Mouse (Mus musculus): ENCODE data around the gene Armc8.

Gene Armc8

DNA sequence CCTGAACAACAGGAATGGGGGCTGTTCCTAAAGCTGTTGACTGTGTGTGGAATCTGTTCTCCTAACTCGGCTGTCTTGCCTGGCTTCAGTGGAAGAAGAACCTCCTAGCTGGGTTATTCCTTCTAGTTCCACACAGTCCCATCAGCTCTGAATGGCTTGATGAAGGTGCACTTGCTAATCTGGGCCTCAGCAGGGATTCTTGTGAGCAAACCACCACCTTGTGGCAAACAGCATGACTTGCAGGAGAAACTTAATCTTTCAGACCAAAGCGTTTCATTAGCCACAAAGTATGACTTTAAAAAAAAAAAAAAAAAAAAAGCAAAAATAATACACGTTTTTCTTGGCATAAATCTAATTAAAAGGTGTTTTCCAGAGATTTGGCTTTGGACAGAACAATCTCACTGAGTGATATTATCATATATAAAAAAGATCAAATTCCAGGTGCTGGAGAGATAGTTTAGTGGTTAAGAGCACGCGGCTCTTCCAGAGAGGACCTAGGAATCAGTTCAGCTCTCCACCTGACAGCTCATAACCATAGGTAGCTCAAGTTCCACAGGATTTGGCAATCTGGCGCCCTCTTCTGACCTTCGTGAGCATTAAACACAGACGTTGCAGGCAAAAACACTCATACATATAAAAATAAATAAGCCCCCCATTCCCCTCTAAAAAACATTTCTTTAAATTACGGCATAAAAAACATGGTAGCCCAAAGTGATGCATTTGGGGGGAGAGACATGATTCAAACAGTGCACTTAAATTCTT is 118.6 kb downstream of the Armc8 start:
- in situ Hi-C loops (cut with MboI, MseI): no loop called here

DNA sequence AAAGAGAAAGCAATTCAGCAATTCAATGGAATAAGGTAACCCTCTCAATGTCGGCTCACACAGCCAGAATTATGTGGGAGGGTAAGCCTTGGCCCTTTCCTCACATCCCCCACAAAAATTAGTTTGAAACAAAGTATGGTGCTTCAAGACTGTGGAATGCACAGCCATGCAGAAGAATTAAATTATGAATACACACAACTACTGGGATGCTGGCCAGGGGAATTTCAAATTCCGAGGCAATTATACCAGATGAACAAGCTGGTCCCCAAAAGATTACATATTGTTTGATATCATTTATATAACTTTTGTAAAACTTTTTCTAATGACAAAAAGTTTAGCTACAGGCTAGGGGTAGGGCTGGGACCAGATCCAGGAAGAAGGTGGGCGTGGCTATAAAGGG is 121.4 kb downstream of the Armc8 start:
- in situ Hi-C loops (cut with MboI, MseI): no loop called here

GRCm38 (mm10) chr9:99446259-99446658 is 122.4 kb downstream of the Armc8 start:
- in situ Hi-C loops (cut with MboI, MseI): no loop called here

- in situ Hi-C loops (cut with MboI, MseI): no loop called here
Observed at GRCm38 (mm10) chr9:99444590-99445178, 124.0 kb downstream of the Armc8 start.

GRCm38 (mm10) chr9:99441647-99442433 is 126.9 kb downstream of the Armc8 start:
- in situ Hi-C loops (cut with MboI, MseI): no loop called here

DNA sequence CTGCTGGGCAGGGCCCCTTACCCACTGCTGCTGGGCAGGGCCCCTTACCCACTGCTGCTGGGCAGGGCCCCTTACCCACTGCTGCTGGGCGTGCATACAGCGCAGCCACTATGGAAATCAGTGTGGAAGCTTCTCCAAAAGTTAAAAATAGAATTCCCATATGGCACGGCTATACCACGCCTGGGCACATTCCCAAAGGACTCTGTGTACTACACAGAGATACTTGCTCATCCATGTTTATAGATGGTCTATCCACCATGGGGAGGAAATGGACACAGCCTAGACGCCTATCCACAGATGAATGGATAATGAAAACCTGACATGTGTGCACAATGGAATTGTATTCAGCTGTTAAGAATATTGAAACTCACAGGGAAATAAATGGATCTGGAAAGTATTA is 127.8 kb downstream of the Armc8 start:
- in situ Hi-C loops (cut with MboI, MseI): no loop called here

- in situ Hi-C loops (cut with MboI, MseI): no loop called here
Observed at GRCm38 (mm10) chr9:99439064-99439463, 129.6 kb downstream of the Armc8 start.

- in situ Hi-C loops (cut with MboI, MseI): no loop called here
Observed at GRCm38 (mm10) chr9:99437781-99438565, 130.7 kb downstream of the Armc8 start.

DNA sequence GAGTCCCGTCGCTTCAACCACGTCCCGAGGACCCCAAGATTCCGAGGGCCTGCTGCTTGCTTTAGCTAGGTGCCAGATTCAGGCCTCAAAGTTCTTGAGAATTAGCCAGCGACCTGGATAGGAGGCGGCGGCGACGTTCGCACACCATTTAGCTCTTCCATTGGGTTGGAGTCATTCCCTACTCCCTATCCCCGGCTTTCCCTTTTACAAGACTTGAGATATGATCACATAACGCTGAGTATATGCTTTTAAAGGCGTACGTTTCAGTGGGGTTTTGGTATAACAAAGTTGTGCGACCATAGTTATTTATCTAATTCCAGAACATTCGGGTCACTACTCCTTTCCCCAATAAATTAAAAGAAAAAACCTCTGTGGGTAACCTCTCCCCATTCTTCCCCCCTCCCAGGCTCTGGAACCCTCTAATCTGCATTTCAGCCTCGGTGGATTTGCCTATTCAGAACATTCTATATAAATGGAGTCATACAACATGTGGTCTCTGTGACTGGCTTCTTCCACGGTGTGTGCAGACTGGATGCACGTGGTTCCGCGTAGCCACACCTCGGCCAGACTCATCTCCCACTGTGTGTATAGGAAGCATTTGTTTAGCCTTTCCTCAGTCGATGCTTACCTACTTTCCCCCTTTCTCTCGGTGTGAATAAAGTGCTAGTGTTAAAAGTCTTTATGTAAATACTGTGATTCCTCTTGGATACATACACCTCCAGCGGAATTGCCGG is 131.5 kb downstream of the Armc8 start, which contains the start of gene Mras:
TSS of gene Mras (minus strand) at position 351 of the 734 bp plus-strand sequence.
- in situ Hi-C loops (cut with MboI, MseI): no loop called here

DNA sequence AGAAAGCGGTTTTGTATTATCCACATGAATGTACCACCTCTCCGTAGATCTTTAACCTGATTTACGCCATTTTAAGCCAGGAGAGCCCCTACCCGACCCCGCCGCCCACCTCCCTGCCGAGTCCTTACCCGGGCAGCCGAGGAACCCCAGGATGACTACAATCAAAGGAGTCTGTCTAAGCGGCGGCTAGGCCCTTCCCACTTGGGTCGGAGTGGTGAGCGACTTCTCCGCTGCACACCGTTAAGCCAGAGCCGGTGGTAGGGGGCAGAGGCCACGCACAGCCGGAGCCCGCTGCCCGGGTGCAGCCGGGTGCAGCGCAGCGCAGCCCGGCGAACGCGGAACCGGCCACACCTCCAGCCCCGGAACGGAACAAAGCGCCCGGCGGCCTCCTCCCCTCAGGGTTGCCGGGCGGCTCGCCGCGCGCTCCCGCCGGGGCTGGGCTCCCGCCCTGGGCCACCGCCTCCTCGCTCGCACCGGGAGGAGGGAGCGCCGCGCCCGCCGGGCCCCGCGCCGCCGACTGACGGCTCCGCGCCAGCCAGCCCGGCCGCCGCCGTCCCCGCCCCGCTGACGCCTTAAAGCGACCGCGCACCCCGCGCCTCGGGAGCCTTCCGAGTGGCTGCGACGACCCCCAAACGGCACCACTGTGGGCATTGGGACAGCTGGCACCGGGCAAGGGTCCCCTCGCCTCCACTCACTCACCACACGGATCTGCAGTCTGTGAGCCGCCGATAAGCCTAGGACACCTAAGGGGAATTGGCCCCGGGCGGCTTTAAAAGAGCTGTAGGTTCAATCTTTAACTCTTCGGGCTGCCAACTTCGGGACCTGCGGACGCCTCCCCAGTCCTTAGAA is 132.3 kb downstream of the Armc8 start:
- in situ Hi-C loops (cut with MboI, MseI): no loop called here

- in situ Hi-C loops (cut with MboI, MseI): no loop called here
Observed at GRCm38 (mm10) chr9:99435619-99436181, 133.0 kb downstream of the Armc8 start.

DNA sequence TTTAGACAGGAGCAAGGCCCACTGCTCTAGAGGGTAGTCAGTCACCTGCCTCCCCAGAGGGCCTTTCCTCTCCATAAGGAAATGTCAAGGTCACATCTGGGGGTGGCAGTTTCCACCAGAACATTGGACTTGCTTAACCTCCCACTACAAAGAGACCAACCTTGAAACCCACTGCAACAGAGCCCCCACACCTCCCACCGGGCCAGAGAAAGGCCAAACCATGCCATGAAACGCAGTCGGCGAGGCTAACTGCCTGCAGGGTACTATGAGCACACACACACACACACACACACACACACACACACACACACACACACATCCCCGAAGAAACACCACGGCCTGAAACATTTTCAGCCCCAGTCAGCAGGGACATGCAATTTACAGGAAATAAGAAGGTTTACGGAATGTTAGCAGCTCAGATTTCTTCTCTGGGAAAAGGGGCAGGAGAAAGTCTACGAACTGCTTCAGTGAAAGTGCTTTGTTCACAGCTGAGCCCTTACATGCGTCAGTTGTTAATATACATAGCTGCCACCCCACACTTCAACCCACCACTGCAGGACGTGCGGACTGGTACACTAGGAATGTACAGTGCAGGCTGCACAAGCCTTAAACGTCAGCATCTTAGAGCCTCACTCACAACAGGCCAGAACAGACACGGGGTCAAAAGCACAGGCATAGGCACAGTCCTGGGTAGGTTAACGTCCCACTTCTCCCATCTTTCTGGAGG is 133.6 kb downstream of the Armc8 start:
- in situ Hi-C loops (cut with MboI, MseI): no loop called here

- in situ Hi-C loops (cut with MboI, MseI): no loop called here
Observed at GRCm38 (mm10) chr9:99432478-99432877, 136.2 kb downstream of the Armc8 start.

- in situ Hi-C loops (cut with MboI, MseI): no loop called here
Observed at GRCm38 (mm10) chr9:99431963-99432362, 136.7 kb downstream of the Armc8 start.

DNA sequence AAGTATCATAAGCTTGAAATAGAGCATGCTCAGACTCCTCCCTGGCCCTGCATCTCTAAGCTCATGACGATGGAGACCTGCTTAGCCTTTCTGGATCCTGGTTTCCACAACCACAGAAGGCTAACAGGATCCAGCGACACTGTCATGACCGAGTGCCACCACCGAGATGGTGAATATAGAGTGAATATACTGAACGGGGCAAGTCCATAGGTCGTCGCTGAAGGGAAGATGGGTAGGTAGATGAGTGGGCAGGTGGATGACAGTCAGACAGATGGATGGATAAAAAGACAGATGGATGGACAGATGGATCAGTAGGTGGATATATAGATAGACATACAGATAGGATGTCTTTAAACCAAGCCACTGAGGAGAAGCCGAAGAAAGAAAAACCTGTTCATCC is 137.4 kb downstream of the Armc8 start:
- in situ Hi-C loops (cut with MboI, MseI): no loop called here

DNA sequence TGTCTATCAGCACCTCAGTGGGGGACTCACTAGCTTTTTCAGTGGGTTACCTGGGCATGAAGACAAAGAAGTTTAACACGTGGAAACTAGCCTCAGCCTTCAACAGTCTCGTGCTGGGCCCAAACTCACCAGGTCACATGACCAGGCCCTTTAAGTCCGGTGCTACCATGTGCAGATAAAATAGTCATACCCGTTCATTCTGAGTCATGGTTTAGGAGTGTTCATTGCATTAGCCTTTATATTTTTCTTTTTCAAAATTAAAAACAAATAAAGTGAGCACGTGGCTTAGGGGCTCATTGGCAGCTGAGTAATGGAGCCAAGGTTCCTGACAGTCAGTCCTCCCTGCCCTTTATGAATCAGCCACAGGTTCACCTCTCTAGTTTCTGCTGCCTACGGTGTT is 137.9 kb downstream of the Armc8 start:
- in situ Hi-C loops (cut with MboI, MseI): no loop called here

DNA sequence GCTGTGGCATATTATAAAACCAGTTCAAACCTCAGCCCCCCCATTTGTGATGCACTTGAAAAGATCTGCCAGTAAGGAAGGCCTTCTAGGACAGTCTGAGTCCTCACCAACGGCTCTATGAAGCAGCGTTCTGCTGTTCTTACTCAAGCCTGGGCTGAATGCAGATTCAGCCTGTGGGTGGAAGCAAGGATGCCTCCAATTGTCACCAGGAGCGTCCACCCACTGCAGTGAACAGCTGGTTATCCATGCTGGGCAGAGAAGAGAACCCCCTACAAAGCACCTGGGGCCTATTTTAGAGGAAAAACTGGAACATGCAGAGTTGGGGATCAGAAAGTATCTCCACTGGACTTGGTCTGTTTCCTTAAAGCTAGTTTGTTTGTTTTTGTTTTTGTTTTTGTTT is 138.9 kb downstream of the Armc8 start:
- in situ Hi-C loops (cut with MboI, MseI): no loop called here

- in situ Hi-C loops (cut with MboI, MseI): no loop called here
Observed at GRCm38 (mm10) chr9:99428601-99429331, 139.9 kb downstream of the Armc8 start.

Data from regulatory T cell (primary cell).